Mouse (Mus musculus) B cell, adult 2 months (primary cell): ENCODE measurements around the gene Ssbp4.

Source experiments
- DNase-seq, 2 experiments: peaks; one replicate each; pipeline ENCODE4 v3.0.0; 2022

Ssbp4 gene

GRCm38 (mm10) chr8:70549412-70550184 is 59.1 kb downstream of the Ssbp4 start:
- DNase-seq, result no peak

GRCm38 (mm10) chr8:70547762-70548161 is 60.9 kb downstream of the Ssbp4 start:
- no peak for DNase-seq
